Mouse (Mus musculus) hindbrain, embryonic 15.5 days (tissue): ENCODE measurements at regions not wholly inside any gene's neighbourhood (a gene's known extent, or its start where the extent isn't known, plus 50 kb on each side); places are given as distances from the start of the nearest gene placed in this dataset.

Source experiments
- ATAC-seq: fragments of 200-750 bp; cut with Nextera tagmentation; 2 replicates; pipeline ENCODE4 v1.8.0; 2017; ENCODE audit warnings: low read depth, moderate number of reproducible peaks, moderate TSS enrichment; ENCODE audit not compliant: low FRiP score
- H3K27ac ChIP-seq: fragments of 300-500 bp; sonication (generic); replicated peaks from 2 replicates; pipeline ENCODE4 v1.5.1; 2015; ENCODE audit warnings: mild to moderate bottlenecking, inconsistent platforms
- H3K27me3 ChIP-seq: fragments of 300-500 bp; sonication (generic); 2 replicates; pipeline ENCODE4 v1.6.1; 2015; ENCODE audit warnings: control low read depth, inconsistent platforms
- H3K36me3 ChIP-seq: fragments of 300-500 bp; sonication (generic); 2 replicates; pipeline ENCODE4 v1.6.1; 2015; ENCODE audit warnings: control low read depth, inconsistent platforms
- H3K4me1 ChIP-seq: fragments of 300-500 bp; sonication (generic); replicated peaks from 2 replicates; pipeline ENCODE4 v1.6.1; 2015; ENCODE audit warnings: control low read depth, inconsistent platforms
- H3K4me2 ChIP-seq: fragments of 300-500 bp; sonication (generic); 2 replicates; pipeline ENCODE4 v1.6.1; 2015; ENCODE audit warnings: moderate library complexity, mild to moderate bottlenecking, inconsistent platforms
- H3K4me3 ChIP-seq: fragments of 300-500 bp; sonication (generic); 2 replicates; pipeline ENCODE4 v1.5.1; 2015; ENCODE audit warnings: mild to moderate bottlenecking, inconsistent platforms
- H3K9ac ChIP-seq: fragments of 300-500 bp; sonication (generic); 2 replicates; pipeline ENCODE4 v1.6.1; 2015; ENCODE audit warnings: inconsistent platforms
- H3K9me3 ChIP-seq: fragments of 300-500 bp; sonication (generic); 2 replicates; pipeline ENCODE4 v1.6.1; 2016; ENCODE audit warnings: control low read depth, inconsistent platforms
- WGBS: fragments of 180-500 bp; shearing (Covaris S2); methylation state at CpG from one replicate; pipeline ENCODE4 v1.1.7; 2015; 5-methylcytosine and 5-hydroxymethylcytosine counted together

DNA sequence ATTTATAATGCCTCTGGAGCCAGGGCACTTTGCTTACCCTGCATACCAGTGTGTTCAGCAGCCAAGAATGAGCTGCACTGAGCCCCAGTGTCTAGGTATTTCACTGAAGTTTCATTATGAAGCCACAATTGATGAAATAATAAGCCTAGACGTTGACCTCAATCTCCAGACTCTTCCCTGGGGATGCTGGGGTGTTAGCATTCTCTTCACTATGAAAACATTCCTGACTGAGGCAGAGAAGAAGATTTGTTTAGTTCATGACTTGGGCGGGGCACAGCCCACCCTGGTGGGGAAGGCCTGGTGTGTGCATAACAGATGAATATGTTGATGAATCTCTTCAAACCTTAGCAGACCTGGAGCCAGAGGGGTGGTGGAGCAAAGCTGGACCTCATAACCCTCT, 104.4 kb downstream of the Erv3 start:
- Histone ChIP-seq H3K27ac (no peak overlapping the region), H3K9ac (no peak overlapping the region), H3K27me3 (no peaks in the 10 kb centered on the region), H3K4me3 (no peak overlapping the region), H3K36me3 (no peaks in the 10 kb centered on the region), H3K4me2 (no peak overlapping the region), H3K4me1 (0 out of 2 replicates have a peak, but pooled peaks cover 2% of the 10 kb centered on the region), H3K9me3 (no peaks in the 10 kb centered on the region)
- ATAC-seq, result no peak
- WGBS, result 66% methylated on average over 2 of the region's 2 CpGs

DNA sequence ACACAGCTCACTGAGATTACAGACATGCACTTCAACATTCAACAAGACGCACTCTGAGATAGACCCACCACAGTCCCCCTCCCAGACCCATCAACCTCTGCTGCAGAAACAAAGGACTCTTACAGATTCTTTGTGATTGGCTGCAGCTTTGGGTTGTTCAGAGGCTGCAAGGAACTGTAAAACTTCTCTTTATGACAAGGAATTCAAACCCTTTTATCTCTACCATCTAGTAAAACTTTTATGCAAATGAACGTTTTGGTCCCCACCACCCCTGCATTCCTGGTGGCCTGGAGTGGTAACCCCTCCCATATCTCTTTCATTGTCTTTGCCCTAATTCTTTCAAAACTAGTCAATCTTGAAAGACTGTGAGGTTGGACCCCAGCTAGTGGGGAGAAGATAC, 106.1 kb downstream of the Erv3 start:
- H3K4me2 ChIP-seq, result no peak overlapping the region
- no peaks in the 10 kb centered on the region for H3K36me3 ChIP-seq
- H3K4me3 ChIP-seq, result no peak overlapping the region
- no peaks in the 10 kb centered on the region for H3K27me3 ChIP-seq
- no peak overlapping the region for H3K27ac ChIP-seq
- H3K9ac ChIP-seq, result no peak overlapping the region
- 77% methylated on average over 2 of the region's 2 CpGs for WGBS
- H3K4me1 ChIP-seq, result peaks cover 6% of the 10 kb centered on the region; the same call in 1 of the 2 replicates
- ATAC-seq, result no peak
- no peaks in the 10 kb centered on the region for H3K9me3 ChIP-seq

DNA sequence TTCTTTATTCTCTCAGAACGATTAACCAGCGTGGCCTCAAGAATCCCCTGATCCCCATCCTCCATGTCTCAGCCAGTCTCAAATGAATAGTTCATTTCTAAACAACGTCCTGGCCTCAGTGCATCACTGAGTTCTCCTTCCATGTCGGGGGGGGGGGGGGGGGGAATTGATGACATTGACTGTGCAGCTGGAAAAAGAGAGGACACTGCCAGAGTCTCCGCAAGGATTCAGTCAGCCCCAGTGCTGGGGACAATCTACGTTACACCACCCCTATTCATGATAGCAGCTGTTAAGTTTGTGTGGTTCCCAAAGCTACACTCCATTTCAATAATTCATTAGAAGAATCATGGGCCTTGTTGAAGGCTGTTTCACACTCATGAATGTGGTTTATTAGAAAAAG, 108.9 kb downstream of the Erv3 start:
- Histone ChIP-seq H3K4me1 (peaks cover 6% of the 10 kb centered on the region; the same call in 1 of the 2 replicates), H3K9ac (no peak overlapping the region), H3K27me3 (no peaks in the 10 kb centered on the region), H3K4me3 (no peak overlapping the region), H3K36me3 (no peaks in the 10 kb centered on the region), H3K27ac (no peak overlapping the region), H3K4me2 (no peak overlapping the region), H3K9me3 (no peaks in the 10 kb centered on the region)
- no peak for ATAC-seq
- 60% methylated on average over 6 of the region's 6 CpGs for WGBS

DNA sequence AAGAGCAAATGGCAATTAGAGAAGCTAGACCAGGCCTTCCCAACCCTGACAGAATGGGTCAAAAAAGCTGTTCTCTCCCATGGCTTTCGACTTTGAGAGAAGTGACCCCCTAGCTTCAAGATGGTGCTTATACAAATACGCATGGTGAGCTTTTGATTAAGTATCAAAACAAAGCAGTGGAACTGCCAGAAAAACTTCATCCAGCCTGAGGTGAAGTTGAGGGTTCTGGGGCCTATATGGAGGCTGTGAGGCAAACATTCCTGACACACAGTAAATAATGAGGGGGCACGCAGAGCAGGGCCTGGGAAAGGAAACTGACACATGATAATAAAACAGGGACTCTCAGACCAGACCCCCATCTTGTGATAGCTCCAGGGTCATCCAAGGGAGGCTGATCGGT, 109.3 kb downstream of the Erv3 start:
- Histone ChIP-seq H3K27me3 (no peaks in the 10 kb centered on the region), H3K27ac (no peak overlapping the region), H3K4me1 (peaks cover 6% of the 10 kb centered on the region; the same call in 1 of the 2 replicates), H3K36me3 (no peaks in the 10 kb centered on the region), H3K9me3 (no peaks in the 10 kb centered on the region), H3K4me3 (no peak overlapping the region), H3K4me2 (no peak overlapping the region), H3K9ac (no peak overlapping the region)
- ATAC-seq, result no peak
- WGBS, result 76% methylated on average over 4 of the region's 4 CpGs

DNA sequence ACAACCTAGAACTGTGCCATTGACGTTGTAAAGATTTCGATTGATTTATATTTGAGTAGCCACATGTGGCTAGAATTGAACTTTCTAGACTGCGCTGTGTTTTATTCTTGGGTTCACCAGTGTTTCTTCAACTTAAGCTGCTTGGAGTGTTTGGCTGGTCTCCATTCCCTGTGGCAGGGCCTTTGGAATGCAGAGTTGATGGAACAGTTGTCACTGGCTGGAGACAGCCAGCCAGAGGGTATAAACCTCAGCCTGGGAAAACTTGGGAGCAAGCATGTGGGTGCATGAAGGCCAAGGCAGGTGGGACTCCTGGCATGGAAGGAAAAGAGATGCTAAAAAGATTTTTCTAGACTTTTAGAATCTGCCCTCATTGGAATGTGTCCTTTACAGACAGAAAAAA, 109.8 kb downstream of the Erv3 start:
- Histone ChIP-seq H3K9ac (no peak overlapping the region), H3K4me3 (no peak overlapping the region), H3K36me3 (no peaks in the 10 kb centered on the region), H3K9me3 (no peaks in the 10 kb centered on the region), H3K4me2 (no peak overlapping the region), H3K4me1 (peaks cover 6% of the 10 kb centered on the region; the same call in 1 of the 2 replicates), H3K27me3 (no peaks in the 10 kb centered on the region), H3K27ac (no peak overlapping the region)
- WGBS, result 84% methylated on average over 3 of the region's 3 CpGs
- ATAC-seq, result no peak

DNA sequence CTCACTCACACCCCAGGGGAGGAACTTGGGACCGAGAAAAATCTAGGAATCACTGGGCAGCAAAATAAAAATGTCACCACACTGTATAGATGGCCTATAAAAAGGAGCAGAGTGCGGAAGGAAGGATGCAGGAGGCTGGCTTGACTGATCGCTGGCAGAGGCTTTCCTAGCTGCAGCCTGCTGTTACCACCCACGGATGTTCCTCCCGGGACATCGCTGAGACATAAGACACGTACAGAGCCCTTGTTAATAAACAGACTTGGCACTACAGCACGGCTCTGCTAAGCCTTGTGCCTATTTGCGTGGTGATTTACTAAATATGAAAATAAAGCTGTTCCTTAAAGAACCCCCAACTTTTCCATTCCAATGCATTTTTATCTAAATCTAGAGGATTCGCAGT, 110.8 kb downstream of the Erv3 start:
- Histone ChIP-seq H3K4me3 (no peak overlapping the region), H3K27me3 (no peaks in the 10 kb centered on the region), H3K9me3 (no peaks in the 10 kb centered on the region), H3K4me2 (no peak overlapping the region), H3K27ac (no peak overlapping the region), H3K9ac (no peak overlapping the region), H3K4me1 (peaks cover 6% of the 10 kb centered on the region; the same call in 1 of the 2 replicates), H3K36me3 (no peaks in the 10 kb centered on the region)
- no peak for ATAC-seq
- 38% methylated on average over 10 of the region's 10 CpGs for WGBS

DNA sequence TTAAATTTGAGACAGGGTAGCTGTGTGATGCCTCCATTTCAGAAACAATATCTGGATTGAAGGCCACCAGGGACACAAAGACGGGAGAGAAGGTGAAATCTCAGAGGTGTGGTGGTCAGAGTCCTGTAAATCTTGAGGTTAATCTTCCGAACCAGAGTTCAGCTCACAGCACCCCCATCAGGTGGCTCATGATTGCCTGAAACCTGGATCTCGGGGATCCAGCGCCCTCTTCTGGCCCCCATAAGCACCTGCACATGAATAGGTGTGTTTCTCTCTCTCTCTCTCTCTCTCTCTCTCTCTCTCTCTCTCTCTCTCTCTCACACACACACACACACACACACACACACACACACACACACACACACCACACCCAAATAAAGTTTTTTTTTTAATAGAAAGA, 111.8 kb downstream of the Erv3 start:
- H3K4me3 ChIP-seq, result no peak overlapping the region
- H3K27me3 ChIP-seq, result no peaks in the 10 kb centered on the region
- no peak overlapping the region for H3K4me2 ChIP-seq
- no peaks in the 10 kb centered on the region for H3K9me3 ChIP-seq
- H3K4me1 ChIP-seq, result peaks cover 6% of the 10 kb centered on the region; the same call in 1 of the 2 replicates
- ATAC-seq, result no peak
- H3K9ac ChIP-seq, result no peak overlapping the region
- WGBS, result 90% methylated on average over 4 of the region's 4 CpGs
- H3K27ac ChIP-seq, result no peak overlapping the region
- H3K36me3 ChIP-seq, result no peaks in the 10 kb centered on the region

DNA sequence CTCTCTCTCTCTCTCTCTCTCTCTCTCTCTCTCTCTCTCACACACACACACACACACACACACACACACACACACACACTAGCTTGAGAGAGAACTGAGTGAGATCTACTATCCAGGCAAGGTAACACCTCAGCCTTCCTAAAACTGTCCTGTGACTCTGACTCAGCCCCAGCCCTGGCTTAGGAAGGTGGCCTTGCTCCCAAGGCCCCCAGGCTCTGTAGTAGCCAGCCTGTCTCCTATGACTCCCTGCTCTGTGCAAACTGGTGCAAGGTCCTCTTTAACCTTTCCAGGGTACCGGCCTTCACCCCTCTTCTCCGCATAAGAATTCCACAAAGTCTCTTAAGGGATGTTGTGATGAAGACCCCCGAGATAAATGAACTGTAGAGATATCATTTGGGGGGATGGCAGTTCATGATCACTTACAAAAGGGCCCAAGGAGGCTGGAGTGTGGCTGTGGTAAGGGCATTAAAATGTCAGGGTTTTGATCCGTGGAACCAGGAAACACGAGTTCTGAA, 114.1 kb downstream of the Erv3 start:
- no peak overlapping the region for H3K27ac ChIP-seq
- WGBS, result 93% methylated on average over 5 of the region's 5 CpGs

DNA sequence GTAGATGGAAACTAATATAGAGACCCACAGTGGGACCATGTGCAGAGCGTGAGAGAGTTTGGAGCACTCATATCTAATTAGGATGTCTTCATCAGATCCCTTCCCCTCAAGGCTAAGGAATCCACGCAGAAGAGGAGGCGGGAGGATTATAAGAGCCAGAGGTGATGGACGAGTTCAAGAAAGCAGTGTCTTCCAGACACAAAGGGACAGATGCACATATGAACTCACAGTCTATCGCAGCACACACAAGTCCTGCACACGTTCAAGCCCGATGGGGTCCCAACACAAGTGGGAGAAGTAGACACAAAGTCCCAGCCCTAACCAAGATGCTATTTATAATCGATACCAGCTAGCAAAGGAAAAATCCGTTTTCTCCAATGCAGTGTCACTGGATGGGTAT, 114.6 kb downstream of the Erv3 start:
- no peaks in the 10 kb centered on the region for H3K9me3 ChIP-seq
- no peaks in the 10 kb centered on the region for H3K27me3 ChIP-seq

More for the DNA sequence above, 114.1 kb downstream of the Erv3 start:
- Histone ChIP-seq H3K4me2 (no peak overlapping the region), H3K9me3 (no peaks in the 10 kb centered on the region), H3K27me3 (no peaks in the 10 kb centered on the region), H3K36me3 (no peaks in the 10 kb centered on the region), H3K9ac (no peak overlapping the region), H3K4me3 (no peak overlapping the region), H3K4me1 (peaks cover 4% of the 10 kb centered on the region; the same call in 1 of the 2 replicates)
- ATAC-seq, result no peak

DNA sequence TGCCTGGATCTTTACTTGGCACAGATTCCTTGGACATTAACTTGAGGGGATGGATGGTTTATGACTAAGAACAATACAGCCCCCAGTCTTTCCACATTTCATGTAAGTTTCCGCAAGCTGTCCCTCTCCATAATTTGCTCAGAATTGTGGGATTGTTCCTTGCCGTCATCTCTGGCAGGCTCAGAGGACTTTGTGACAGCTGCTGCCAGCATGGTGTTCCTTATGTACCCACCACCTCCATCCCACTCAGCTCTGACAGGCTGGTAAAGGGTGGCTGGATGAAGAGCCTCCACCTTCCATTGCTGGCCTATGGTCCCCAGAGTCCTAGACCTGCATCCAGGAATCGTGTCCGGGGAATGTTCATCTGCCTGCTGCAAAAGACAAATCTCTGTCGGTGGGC, 119.1 kb downstream of the Erv3 start:
- 82% methylated on average over 5 of the region's 5 CpGs for WGBS
- H3K9ac ChIP-seq, result no peak overlapping the region
- no peak overlapping the region for H3K4me2 ChIP-seq
- no peaks in the 10 kb centered on the region for H3K27me3 ChIP-seq
- H3K4me1 ChIP-seq, result no peaks in the 10 kb centered on the region
- no peaks in the 10 kb centered on the region for H3K36me3 ChIP-seq
- H3K9me3 ChIP-seq, result no peaks in the 10 kb centered on the region
- ATAC-seq, result no peak
- no peak overlapping the region for H3K27ac ChIP-seq
- H3K4me3 ChIP-seq, result no peak overlapping the region

More for the DNA sequence above, 114.6 kb downstream of the Erv3 start:
- no peak overlapping the region for H3K9ac ChIP-seq
- H3K27ac ChIP-seq, result no peak overlapping the region
- H3K4me2 ChIP-seq, result no peak overlapping the region
- no peak overlapping the region for H3K4me3 ChIP-seq
- H3K36me3 ChIP-seq, result no peaks in the 10 kb centered on the region
- H3K4me1 ChIP-seq, result peaks cover 4% of the 10 kb centered on the region; the same call in 1 of the 2 replicates
- WGBS, result 79% methylated on average over 9 of the region's 9 CpGs
- no peak for ATAC-seq

DNA sequence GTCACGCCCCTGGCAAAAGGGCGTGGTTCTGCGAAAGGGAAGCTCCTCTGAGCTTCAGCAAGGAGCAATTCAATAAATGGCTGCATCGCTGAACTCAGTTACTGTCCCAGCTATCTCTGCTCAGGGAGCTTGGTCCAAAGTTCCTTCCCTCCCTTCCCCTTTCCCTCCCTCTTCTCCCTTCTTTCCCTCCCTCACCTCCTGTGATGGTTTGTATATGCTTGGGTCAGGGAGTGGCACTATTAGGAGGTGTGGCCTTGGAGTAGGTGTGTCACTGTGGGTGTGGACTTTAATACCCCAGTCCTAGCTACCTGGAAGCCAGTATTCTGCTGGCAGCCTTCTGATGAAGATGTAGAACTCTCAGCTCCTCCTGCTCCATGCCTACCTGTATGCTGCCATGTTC, 120.5 kb downstream of the Erv3 start:
- Histone ChIP-seq H3K4me2 (no peak overlapping the region), H3K27me3 (no peaks in the 10 kb centered on the region), H3K9me3 (no peaks in the 10 kb centered on the region), H3K36me3 (no peaks in the 10 kb centered on the region), H3K4me1 (no peaks in the 10 kb centered on the region), H3K4me3 (no peak overlapping the region), H3K27ac (no peak overlapping the region), H3K9ac (no peak overlapping the region)
- ATAC-seq, result no peak
- 81% methylated on average over 4 of the region's 4 CpGs for WGBS

DNA sequence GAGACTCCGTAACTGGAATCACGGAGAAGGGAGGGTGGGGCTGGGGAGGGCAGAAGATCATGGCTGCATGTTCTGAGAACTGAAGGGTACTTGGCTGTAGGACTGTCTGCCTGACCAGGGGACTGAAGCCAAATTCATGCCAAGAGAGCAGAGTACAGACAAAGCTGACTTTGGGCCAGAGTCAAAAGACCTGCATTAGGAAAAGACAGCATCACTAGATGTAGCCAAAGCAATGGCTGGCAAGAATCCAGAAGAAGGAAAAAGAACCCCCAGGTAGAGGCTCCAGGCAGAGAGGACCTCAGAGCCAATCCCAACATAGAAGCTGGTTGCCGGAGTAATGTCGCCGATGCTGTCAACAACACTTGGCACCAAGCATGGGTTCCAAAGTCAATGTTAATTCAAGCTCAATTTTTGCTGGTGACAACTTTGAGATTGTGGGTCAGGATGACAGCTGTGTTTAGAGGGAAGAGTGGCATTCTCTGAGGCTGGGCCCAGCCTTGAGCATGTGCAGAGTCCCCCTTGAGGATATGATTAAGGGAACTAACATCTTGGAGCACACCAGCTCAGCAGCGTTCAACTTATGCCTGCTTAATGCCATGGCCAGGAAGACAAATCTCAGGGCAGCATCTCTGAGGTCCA, 124.7 kb downstream of the Erv3 start:
- Histone ChIP-seq H3K4me3 (no peak overlapping the region), H3K36me3 (no peaks in the 10 kb centered on the region), H3K9me3 (no peaks in the 10 kb centered on the region), H3K4me1 (no peaks in the 10 kb centered on the region), H3K27me3 (no peaks in the 10 kb centered on the region), H3K9ac (no peak overlapping the region), H3K27ac (no peak overlapping the region), H3K4me2 (no peak overlapping the region)
- peak; percentile 83 for ATAC-seq
- 62% methylated on average over 6 of the region's 6 CpGs for WGBS

DNA sequence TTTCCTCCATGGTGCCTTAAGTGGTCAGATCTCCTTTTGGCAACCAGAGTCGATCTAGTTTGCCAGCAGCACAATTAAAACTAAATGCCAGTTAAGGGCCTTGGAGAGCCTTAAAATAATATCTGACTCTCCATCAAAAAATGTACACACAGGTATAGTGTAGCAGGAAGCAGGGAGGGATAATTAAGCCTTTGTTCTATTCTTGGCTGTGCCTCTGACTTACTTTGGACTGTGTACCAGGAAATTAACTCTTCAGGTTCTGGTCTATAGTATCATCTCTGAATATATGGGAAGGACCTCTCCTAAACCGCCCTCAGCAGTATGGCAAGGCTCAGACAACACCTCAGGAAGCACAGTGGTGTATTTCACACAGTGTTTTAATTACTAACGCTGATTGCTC, 133.0 kb downstream of the Erv3 start:
- 82% methylated on average over 3 of the region's 3 CpGs for WGBS
- Histone ChIP-seq H3K9ac (no peak overlapping the region), H3K4me1 (no peaks in the 10 kb centered on the region), H3K27ac (no peak overlapping the region), H3K27me3 (no peaks in the 10 kb centered on the region), H3K36me3 (no peaks in the 10 kb centered on the region), H3K4me3 (no peak overlapping the region), H3K9me3 (peaks cover 10% of the 10 kb centered on the region; the same call in 1 of the 2 replicates), H3K4me2 (no peak overlapping the region)
- no peak for ATAC-seq
